Mouse (Mus musculus): Measurements from ENCODE around the gene Olfr573-ps1.

GRCm38 (mm10) chr7:102942475-102942874, at the start of gene Olfr573-ps1:
- no peak for TF ChIP-seq POLR2A (IDR thresholded peaks at IDR 0.05; ENCODE audit: borderline replicate concordance, insufficient read depth, low read length)
- no peak for TF ChIP-seq CTCF (IDR thresholded peaks at IDR 0.05; ENCODE audit: borderline replicate concordance, insufficient read depth, low read depth, low read length)

Data from cerebellum, adult 2 months (tissue).